Mouse (Mus musculus): Measurements from ENCODE around the gene Spry2. TPM values are rescaled to one million over a fixed set of nuclear protein-coding genes. Genes with fewer than 3 reads are reported as not detected.

Spry2 gene
- polyA plus RNA-seq, 1 experiment from 2014 or later: 39.5 TPM

DNA sequence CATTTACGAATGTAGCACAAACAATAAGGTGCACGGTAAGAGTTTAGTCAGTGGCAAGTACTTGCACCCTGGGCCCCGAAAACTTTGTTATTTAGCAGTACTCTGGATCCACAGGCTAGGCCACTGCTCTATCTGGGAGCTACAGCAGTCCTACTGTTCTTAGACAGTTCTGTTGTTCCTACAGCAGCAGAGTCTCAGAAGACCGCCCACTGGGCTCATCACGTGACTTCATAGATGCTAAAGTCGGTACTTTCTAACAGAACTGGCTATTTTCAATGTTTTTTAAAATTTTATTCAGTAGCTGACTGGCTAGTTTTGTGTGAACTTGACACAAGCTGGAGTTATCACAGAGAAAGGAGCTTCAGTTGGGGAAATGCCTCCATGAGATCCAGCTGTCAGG, 11.4 kb downstream of the Spry2 start:
- H3K9me3 ChIP-seq (ENCODE audit: control insufficient read depth, low read length): no peaks in the 10 kb centered on the region
- H3K9ac ChIP-seq (replicated peaks; ENCODE audit: low read length): no peak overlapping the region
- DNase-seq (no peak), ATAC-seq (ENCODE audit: low FRiP score, low TSS enrichment) (no peak)
- H3K27ac ChIP-seq (replicated peaks; ENCODE audit: low read depth, low read length): no peak overlapping the region
- no peak overlapping the region for H3K4me3 ChIP-seq (replicated peaks; ENCODE audit: low read depth, low read length)
- H3K4me2 ChIP-seq (ENCODE audit: low read length): no peak overlapping the region
- no peaks in the 10 kb centered on the region for H3K4me1 ChIP-seq (ENCODE audit: control insufficient read depth, insufficient read depth, low read length)
- no peaks in the 10 kb centered on the region for H3K27me3 ChIP-seq (ENCODE audit: control insufficient read depth, insufficient read depth, low read length)
- WGBS: 86% methylated on average over 6 of the region's 6 CpGs
- no peaks in the 10 kb centered on the region for H3K36me3 ChIP-seq (ENCODE audit: control insufficient read depth, insufficient read depth, low read length)

DNA sequence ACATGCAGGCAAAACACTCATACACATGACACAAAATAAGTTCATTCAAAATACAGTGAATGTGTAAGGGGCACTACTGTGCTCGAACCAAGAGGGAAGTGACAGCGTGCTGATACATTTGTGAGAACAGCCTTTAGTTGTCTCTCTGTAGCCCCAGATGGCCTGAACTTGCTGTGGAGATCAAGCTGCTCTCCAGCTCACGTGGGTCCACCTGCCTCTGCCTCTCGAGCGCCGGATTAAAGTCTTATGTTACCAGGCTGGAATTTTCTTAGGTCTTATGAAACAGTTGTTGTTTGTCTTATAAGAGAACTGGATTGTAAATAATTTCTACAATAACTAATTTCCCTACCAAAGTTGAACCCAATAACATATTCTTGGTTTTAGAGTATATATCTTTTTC, 13.4 kb downstream of the Spry2 start:
- H3K9me3 ChIP-seq (ENCODE audit: control insufficient read depth, low read length): no peaks in the 10 kb centered on the region
- no peak overlapping the region for H3K4me2 ChIP-seq (ENCODE audit: low read length)
- ATAC-seq (ENCODE audit: low FRiP score, low TSS enrichment) (no peak), DNase-seq (no peak)
- H3K27me3 ChIP-seq (ENCODE audit: control insufficient read depth, insufficient read depth, low read length): no peaks in the 10 kb centered on the region
- H3K9ac ChIP-seq (replicated peaks; ENCODE audit: low read length): no peak overlapping the region
- WGBS: 89% methylated on average over 6 of the region's 6 CpGs
- H3K4me1 ChIP-seq (ENCODE audit: control insufficient read depth, insufficient read depth, low read length): no peaks in the 10 kb centered on the region
- no peak overlapping the region for H3K4me3 ChIP-seq (replicated peaks; ENCODE audit: low read depth, low read length)
- H3K27ac ChIP-seq (replicated peaks; ENCODE audit: low read depth, low read length): no peak overlapping the region
- no peaks in the 10 kb centered on the region for H3K36me3 ChIP-seq (ENCODE audit: control insufficient read depth, insufficient read depth, low read length)

- H3K27ac ChIP-seq (replicated peaks; ENCODE audit: low read depth, low read length): no peak overlapping the region
- WGBS: 90% methylated on average over 10 of the region's 10 CpGs
- ATAC-seq (ENCODE audit: low FRiP score, low TSS enrichment) (no peak), DNase-seq (no peak)
- no peak overlapping the region for H3K9ac ChIP-seq (replicated peaks; ENCODE audit: low read length)
- H3K4me2 ChIP-seq (ENCODE audit: low read length): no peak overlapping the region
- no peaks in the 10 kb centered on the region for H3K36me3 ChIP-seq (ENCODE audit: control insufficient read depth, insufficient read depth, low read length)
- H3K4me3 ChIP-seq (replicated peaks; ENCODE audit: low read depth, low read length): no peak overlapping the region
- no peaks in the 10 kb centered on the region for H3K4me1 ChIP-seq (ENCODE audit: control insufficient read depth, insufficient read depth, low read length)
- no peaks in the 10 kb centered on the region for H3K9me3 ChIP-seq (ENCODE audit: control insufficient read depth, low read length)
- H3K27me3 ChIP-seq (ENCODE audit: control insufficient read depth, insufficient read depth, low read length): no peaks in the 10 kb centered on the region
Observed at GRCm38 (mm10) chr14:105878359-105878758, 18.3 kb downstream of the Spry2 start.

DNA sequence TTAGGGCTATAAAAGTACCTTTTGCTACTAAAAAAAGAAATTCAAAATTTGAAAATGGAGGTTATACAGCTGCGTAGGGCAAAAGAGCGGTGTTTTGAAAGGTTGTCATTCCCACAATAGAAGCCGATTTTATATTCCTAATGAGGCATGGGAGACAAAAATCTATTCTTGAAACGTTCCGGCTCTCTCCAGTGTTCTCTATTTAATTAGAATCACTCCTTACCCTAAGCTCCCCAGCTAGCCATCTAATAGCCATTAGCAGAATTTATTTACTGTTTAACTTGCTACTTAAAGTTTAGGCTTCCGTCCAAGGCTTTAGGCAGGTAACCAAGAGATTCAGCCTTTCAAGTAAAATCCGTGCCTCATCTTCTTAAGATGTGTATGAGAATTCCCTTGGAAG, 20.2 kb downstream of the Spry2 start:
- DNase-seq: no peak

GRCm38 (mm10) chr14:105870370-105870936, 26.2 kb downstream of the Spry2 start:
- Histone ChIP-seq H3K36me3 (ENCODE audit: control insufficient read depth, insufficient read depth, low read length) (no peaks in the 10 kb centered on the region), H3K27me3 (ENCODE audit: control insufficient read depth, insufficient read depth, low read length) (no peaks in the 10 kb centered on the region), H3K9ac (replicated peaks; ENCODE audit: low read length) (no peak overlapping the region), H3K4me2 (ENCODE audit: low read length) (no peak overlapping the region), H3K9me3 (ENCODE audit: control insufficient read depth, low read length) (no peaks in the 10 kb centered on the region), H3K27ac (replicated peaks; ENCODE audit: low read depth, low read length) (no peak overlapping the region), H3K4me1 (ENCODE audit: control insufficient read depth, insufficient read depth, low read length) (no peaks in the 10 kb centered on the region), H3K4me3 (replicated peaks; ENCODE audit: low read depth, low read length) (no peak overlapping the region)
- WGBS: 85% methylated on average over 14 of the region's 14 CpGs
- ATAC-seq (ENCODE audit: low FRiP score, low TSS enrichment) (no peak), DNase-seq (no peak)

More for the DNA sequence above, 20.2 kb downstream of the Spry2 start:
- ATAC-seq (ENCODE audit: low FRiP score, low TSS enrichment): no peak
- no peak overlapping the region for H3K4me3 ChIP-seq (replicated peaks; ENCODE audit: low read depth, low read length)
- no peaks in the 10 kb centered on the region for H3K9me3 ChIP-seq (ENCODE audit: control insufficient read depth, low read length)
- H3K27ac ChIP-seq (replicated peaks; ENCODE audit: low read depth, low read length): no peak overlapping the region
- H3K9ac ChIP-seq (replicated peaks; ENCODE audit: low read length): no peak overlapping the region
- no peaks in the 10 kb centered on the region for H3K27me3 ChIP-seq (ENCODE audit: control insufficient read depth, insufficient read depth, low read length)
- H3K36me3 ChIP-seq (ENCODE audit: control insufficient read depth, insufficient read depth, low read length): no peaks in the 10 kb centered on the region
- H3K4me1 ChIP-seq (ENCODE audit: control insufficient read depth, insufficient read depth, low read length): no peaks in the 10 kb centered on the region
- 45% methylated on average over 7 of the region's 7 CpGs for whole genome bisulfite sequencing
- no peak overlapping the region for H3K4me2 ChIP-seq (ENCODE audit: low read length)

DNA sequence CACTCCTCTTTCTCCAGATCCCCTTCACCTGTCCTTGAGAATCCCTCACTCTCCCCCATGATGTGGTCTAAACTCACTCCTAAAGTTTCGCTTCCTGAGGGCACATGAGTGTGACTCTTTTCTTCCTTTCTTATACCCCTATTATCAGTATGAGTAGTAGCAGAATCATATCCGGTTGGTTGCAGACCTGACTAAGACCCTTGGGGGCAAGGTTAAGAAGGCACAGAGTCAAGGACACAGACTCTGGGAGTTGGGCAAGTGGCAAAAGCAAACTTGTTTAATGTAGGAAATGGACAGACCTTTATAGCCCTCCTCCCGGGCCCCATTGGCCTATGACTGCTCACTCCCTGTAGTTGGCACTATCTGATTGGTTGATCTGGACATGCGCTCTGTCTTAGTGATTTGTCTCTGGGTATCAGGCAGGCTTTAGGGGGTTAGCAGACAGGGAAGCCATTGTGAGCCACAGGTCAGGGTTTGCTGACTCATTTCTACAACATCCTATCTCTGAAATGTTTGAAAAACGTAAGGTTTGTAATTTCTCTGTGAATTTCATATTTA, 31.2 kb downstream of the Spry2 start:
- no peak for ATAC-seq (ENCODE audit: low FRiP score, low TSS enrichment)
- no peaks in the 10 kb centered on the region for H3K27me3 ChIP-seq (ENCODE audit: control insufficient read depth, insufficient read depth, low read length)
- no peaks in the 10 kb centered on the region for H3K4me1 ChIP-seq (ENCODE audit: control insufficient read depth, insufficient read depth, low read length)
- H3K9ac ChIP-seq (replicated peaks; ENCODE audit: low read length): no peak overlapping the region
- H3K9me3 ChIP-seq (ENCODE audit: control insufficient read depth, low read length): no peaks in the 10 kb centered on the region
- no peak overlapping the region for H3K4me2 ChIP-seq (ENCODE audit: low read length)
- H3K36me3 ChIP-seq (ENCODE audit: control insufficient read depth, insufficient read depth, low read length): no peaks in the 10 kb centered on the region
- no peak for DNase-seq
- H3K4me3 ChIP-seq (replicated peaks; ENCODE audit: low read depth, low read length): no peak overlapping the region
- no peak overlapping the region for H3K27ac ChIP-seq (replicated peaks; ENCODE audit: low read depth, low read length)
- 89% methylated on average over 5 of the region's 5 CpGs for WGBS

- Histone ChIP-seq H3K4me3 (replicated peaks; ENCODE audit: low read depth, low read length) (no peak overlapping the region), H3K9me3 (ENCODE audit: control insufficient read depth, low read length) (no peaks in the 10 kb centered on the region), H3K4me1 (ENCODE audit: control insufficient read depth, insufficient read depth, low read length) (no peaks in the 10 kb centered on the region), H3K27ac (replicated peaks; ENCODE audit: low read depth, low read length) (no peak overlapping the region), H3K27me3 (ENCODE audit: control insufficient read depth, insufficient read depth, low read length) (no peaks in the 10 kb centered on the region), H3K9ac (replicated peaks; ENCODE audit: low read length) (no peak overlapping the region), H3K36me3 (ENCODE audit: control insufficient read depth, insufficient read depth, low read length) (no peaks in the 10 kb centered on the region), H3K4me2 (ENCODE audit: low read length) (no peak overlapping the region)
- ATAC-seq (ENCODE audit: low FRiP score, low TSS enrichment): no peak
- 68% methylated on average over 11 of the region's 11 CpGs for WGBS
- no peak for DNase-seq
Observed at GRCm38 (mm10) chr14:105862199-105862598, 34.4 kb downstream of the Spry2 start.

DNA sequence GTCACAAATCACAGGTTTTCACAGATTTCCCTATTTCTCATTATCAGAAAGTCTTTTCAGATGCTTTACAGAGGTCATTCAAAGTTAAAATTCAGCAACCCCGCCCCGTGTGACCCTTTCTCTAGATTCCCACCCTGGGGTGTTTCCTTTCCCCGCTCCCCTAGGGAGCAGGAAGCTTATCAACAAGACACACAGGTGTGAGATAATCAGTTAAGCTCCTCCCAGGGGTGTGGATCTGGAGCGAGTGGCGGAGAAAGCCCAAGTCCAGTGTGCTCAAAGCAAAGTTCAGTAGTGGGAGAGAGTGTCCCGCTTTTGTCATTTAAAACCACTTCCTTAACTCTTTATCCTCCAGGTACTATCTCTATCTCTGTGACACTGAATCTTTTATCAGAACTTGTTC, 35.7 kb downstream of the Spry2 start:
- H3K4me3 ChIP-seq (replicated peaks; ENCODE audit: low read depth, low read length): no peak overlapping the region
- WGBS: 51% methylated on average over 6 of the region's 6 CpGs
- no peak for ATAC-seq (ENCODE audit: low FRiP score, low TSS enrichment)

GRCm38 (mm10) chr14:105860276-105860675, 36.3 kb downstream of the Spry2 start:
- Histone ChIP-seq H3K9ac (replicated peaks; ENCODE audit: low read length) (no peak overlapping the region), H3K27me3 (ENCODE audit: control insufficient read depth, insufficient read depth, low read length) (no peaks in the 10 kb centered on the region), H3K9me3 (ENCODE audit: control insufficient read depth, low read length) (no peaks in the 10 kb centered on the region), H3K27ac (replicated peaks; ENCODE audit: low read depth, low read length) (no peak overlapping the region), H3K4me2 (ENCODE audit: low read length) (no peak overlapping the region), H3K36me3 (ENCODE audit: control insufficient read depth, insufficient read depth, low read length) (no peaks in the 10 kb centered on the region), H3K4me1 (ENCODE audit: control insufficient read depth, insufficient read depth, low read length) (no peaks in the 10 kb centered on the region), H3K4me3 (replicated peaks; ENCODE audit: low read depth, low read length) (no peak overlapping the region)
- WGBS: 88% methylated on average over 4 of the region's 4 CpGs
- no peak for DNase-seq
- ATAC-seq (ENCODE audit: low FRiP score, low TSS enrichment): no peak

More for the DNA sequence above, 35.7 kb downstream of the Spry2 start:
- Histone ChIP-seq H3K36me3 (ENCODE audit: control insufficient read depth, insufficient read depth, low read length) (no peaks in the 10 kb centered on the region), H3K9me3 (ENCODE audit: control insufficient read depth, low read length) (no peaks in the 10 kb centered on the region), H3K27ac (replicated peaks; ENCODE audit: low read depth, low read length) (no peak overlapping the region), H3K4me1 (ENCODE audit: control insufficient read depth, insufficient read depth, low read length) (no peaks in the 10 kb centered on the region), H3K27me3 (ENCODE audit: control insufficient read depth, insufficient read depth, low read length) (no peaks in the 10 kb centered on the region), H3K4me2 (ENCODE audit: low read length) (no peak overlapping the region), H3K9ac (replicated peaks; ENCODE audit: low read length) (no peak overlapping the region)
- no peak for DNase-seq

All from midbrain, embryonic 14.5 days (tissue).